Mouse (Mus musculus) kidney, embryonic 14.5 days (tissue): ENCODE results near the gene Fbxw7. TPM values are rescaled to one million over a fixed set of nuclear protein-coding genes. Genes with fewer than 3 reads are reported as not detected.

Experiments
- ATAC-seq: fragments of 200-750 bp; cut with Nextera tagmentation; 2 replicates; pipeline ENCODE4 v1.8.0; 2017; ENCODE audit warnings: moderate number of reproducible peaks, mild to moderate bottlenecking, moderate TSS enrichment, moderate library complexity; ENCODE audit not compliant: low FRiP score, low TSS enrichment
- H3K27ac ChIP-seq: fragments of 300-500 bp; sonication (generic); 2 replicates; pipeline ENCODE4 v1.5.1; 2014; ENCODE audit warnings: low read depth, mild to moderate bottlenecking, low read length, moderate library complexity, mixed read lengths
- H3K27me3 ChIP-seq: fragments of 300-500 bp; sonication (generic); 2 replicates; pipeline ENCODE4 v1.6.1; 2014; ENCODE audit warnings: mild to moderate bottlenecking, low read length; ENCODE audit not compliant: control insufficient read depth, insufficient read depth
- H3K36me3 ChIP-seq: fragments of 300-500 bp; sonication (generic); 2 replicates; pipeline ENCODE4 v1.6.1; 2014; ENCODE audit warnings: low read length, mixed read lengths; ENCODE audit not compliant: control insufficient read depth, insufficient read depth
- H3K4me1 ChIP-seq: fragments of 300-500 bp; sonication (generic); 2 replicates; pipeline ENCODE4 v1.6.1; 2014; ENCODE audit warnings: low read length, mixed read lengths; ENCODE audit not compliant: control insufficient read depth, insufficient read depth
- H3K4me2 ChIP-seq: fragments of 300-500 bp; sonication (generic); replicated peaks from 2 replicates; pipeline ENCODE4 v1.6.1; 2014; ENCODE audit warnings: low read depth, mild to moderate bottlenecking, low read length
- H3K4me3 ChIP-seq: fragments of 300-500 bp; sonication (generic); 2 replicates; pipeline ENCODE4 v1.5.1; 2014; ENCODE audit warnings: mild to moderate bottlenecking, low read length
- H3K9ac ChIP-seq: fragments of 300-500 bp; sonication (generic); 2 replicates; pipeline ENCODE4 v1.6.1; 2014; ENCODE audit warnings: low read depth, mild to moderate bottlenecking, low read length, moderate library complexity
- H3K9me3 ChIP-seq: fragments of 300-500 bp; sonication (generic); 2 replicates; pipeline ENCODE4 v1.6.1; 2016; ENCODE audit warnings: low read length; ENCODE audit not compliant: control insufficient read depth
- WGBS: fragments of 180-500 bp; shearing (Covaris S2); extraction: QIAGEN DNeasy Blood & Tissue Kit; methylation state at CpG from one replicate; pipeline ENCODE4 v1.1.7; 2014; 5-methylcytosine and 5-hydroxymethylcytosine counted together
- polyA plus RNA-seq: library from polyadenylated mRNA; unstranded; fragments of >200 nt; fragmentation: Nextera tagmentation; extraction: Ambion mirVana; gene quantifications from 2 replicates; pipeline ENCODE4 v1.2.1, GENCODE M21; 2014

Fbxw7 gene
- polyA plus RNA-seq, 1 experiment from 2014 or later = 10.1 TPM

- peaks cover 3% of the 10 kb centered on the region; the same call in 1 of the 2 replicates for H3K9me3 ChIP-seq
- no peaks in the 10 kb centered on the region for H3K36me3 ChIP-seq
- no peak overlapping the region for H3K4me2 ChIP-seq
- H3K27ac ChIP-seq = no peak overlapping the region
- H3K4me3 ChIP-seq = no peak overlapping the region
- no peaks in the 10 kb centered on the region for H3K4me1 ChIP-seq
- no peak for ATAC-seq
- no peak overlapping the region for H3K9ac ChIP-seq
- 94% methylated on average over 4 of the region's 4 CpGs for WGBS
- no peaks in the 10 kb centered on the region for H3K27me3 ChIP-seq
Observed at GRCm38 (mm10) chr3:84787914-84788313, 27.2 kb upstream of the Fbxw7 start.

DNA sequence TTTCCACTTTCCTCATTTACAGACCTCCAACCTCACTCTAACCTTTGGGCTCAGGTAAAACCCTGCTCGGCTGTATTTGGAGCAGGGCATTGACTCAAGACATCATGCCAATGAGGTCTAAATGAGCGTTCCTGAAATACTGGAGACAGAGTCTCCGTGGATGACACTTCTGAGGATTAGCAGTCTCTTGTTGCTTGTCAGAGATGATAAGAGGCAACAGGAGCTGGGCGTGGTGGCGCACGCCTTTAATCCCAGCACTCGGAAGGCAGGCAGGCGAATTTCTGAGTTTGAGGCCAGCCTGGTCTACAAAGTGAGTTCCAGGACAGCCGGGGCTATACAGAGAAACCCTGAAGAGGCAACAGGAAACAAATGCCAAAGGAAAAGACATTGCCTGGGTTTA lies 11.0 kb upstream of the Fbxw7 start:
- no peak overlapping the region for H3K4me2 ChIP-seq
- no peaks in the 10 kb centered on the region for H3K4me1 ChIP-seq
- no peak overlapping the region for H3K27ac ChIP-seq
- no peak overlapping the region for H3K4me3 ChIP-seq
- no peaks in the 10 kb centered on the region for H3K36me3 ChIP-seq
- 61% methylated on average over 9 of the region's 9 CpGs for WGBS
- H3K27me3 ChIP-seq = no peaks in the 10 kb centered on the region
- no peak overlapping the region for H3K9ac ChIP-seq
- no peaks in the 10 kb centered on the region for H3K9me3 ChIP-seq
- no peak for ATAC-seq

DNA sequence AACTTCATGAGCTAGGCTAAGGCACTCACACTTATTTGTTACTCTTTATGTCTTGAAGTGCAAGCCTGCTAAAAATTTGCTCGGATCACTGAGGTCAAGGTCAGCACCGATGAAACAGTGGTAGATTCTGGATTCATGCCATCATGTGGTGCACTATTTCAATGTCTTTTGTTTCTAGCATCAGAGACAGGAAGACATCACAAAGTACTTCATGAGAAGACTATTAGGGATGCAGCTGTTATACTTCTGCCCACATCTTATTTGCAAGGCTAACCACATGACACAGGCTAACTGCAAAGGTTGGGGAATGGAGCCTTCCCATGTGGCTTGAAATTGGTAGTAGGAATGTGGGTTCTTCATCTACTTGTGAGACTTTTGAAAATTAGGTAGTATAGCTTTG lies 8.9 kb upstream of the Fbxw7 start:
- H3K27me3 ChIP-seq = no peaks in the 10 kb centered on the region
- no peak overlapping the region for H3K4me2 ChIP-seq
- no peaks in the 10 kb centered on the region for H3K4me1 ChIP-seq
- no peak for ATAC-seq
- H3K27ac ChIP-seq = no peak overlapping the region
- no peak overlapping the region for H3K9ac ChIP-seq
- no peak overlapping the region for H3K4me3 ChIP-seq
- no peaks in the 10 kb centered on the region for H3K9me3 ChIP-seq
- H3K36me3 ChIP-seq = no peaks in the 10 kb centered on the region
- 77% methylated on average over 2 of the region's 2 CpGs for WGBS

GRCm38 (mm10) chr3:84807826-84808225 lies 7.2 kb upstream of the Fbxw7 start:
- WGBS = 63% methylated on average over 3 of the region's 3 CpGs
- H3K9me3 ChIP-seq = no peaks in the 10 kb centered on the region
- no peak overlapping the region for H3K9ac ChIP-seq
- H3K4me3 ChIP-seq = no peak overlapping the region
- no peaks in the 10 kb centered on the region for H3K36me3 ChIP-seq
- H3K4me2 ChIP-seq = no peak overlapping the region
- H3K27me3 ChIP-seq = no peaks in the 10 kb centered on the region
- H3K27ac ChIP-seq = no peak overlapping the region
- no peak for ATAC-seq
- H3K4me1 ChIP-seq = peaks cover under 1% of the 10 kb centered on the region; the same call in 1 of the 2 replicates

- Histone ChIP-seq H3K4me1 (peaks cover 3% of the 10 kb centered on the region), H3K9me3 (no peaks in the 10 kb centered on the region), H3K4me2 (no peak overlapping the region), H3K36me3 (no peaks in the 10 kb centered on the region), H3K4me3 (no peak overlapping the region), H3K27ac (no peak overlapping the region), H3K9ac (no peak overlapping the region), H3K27me3 (no peaks in the 10 kb centered on the region)
- ATAC-seq = no peak
Observed at GRCm38 (mm10) chr3:84808906-84809305, 6.2 kb upstream of the Fbxw7 start.

DNA sequence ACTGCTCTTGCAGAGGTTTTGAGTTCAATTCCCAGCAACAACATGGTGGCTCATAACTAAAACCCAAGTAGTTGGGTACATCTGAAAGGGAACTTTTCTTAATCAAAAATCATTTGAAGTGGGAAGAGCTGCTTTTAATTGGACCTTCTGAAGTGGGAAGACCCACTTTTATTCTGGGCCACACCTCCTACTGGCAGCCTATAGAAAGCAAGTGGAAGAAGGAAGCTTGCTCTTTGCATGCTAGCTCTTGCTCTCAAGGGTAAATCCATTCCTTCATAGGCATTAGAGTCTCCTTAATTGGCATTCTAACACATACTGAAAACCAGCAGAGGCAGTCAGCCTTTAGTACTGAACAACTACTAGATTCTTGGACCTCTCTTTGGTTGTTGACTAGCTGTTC lies 4.3 kb upstream of the Fbxw7 start:
- Histone ChIP-seq H3K9ac (no peak overlapping the region), H3K9me3 (no peaks in the 10 kb centered on the region), H3K36me3 (no peaks in the 10 kb centered on the region), H3K27me3 (no peaks in the 10 kb centered on the region), H3K4me2 (no peak overlapping the region), H3K4me3 (no peak overlapping the region), H3K4me1 (peaks cover 4% of the 10 kb centered on the region), H3K27ac (no peak overlapping the region)
- ATAC-seq = no peak

GRCm38 (mm10) chr3:84813436-84814156 lies 1.5 kb upstream of the Fbxw7 start:
- no peaks in the 10 kb centered on the region for H3K27me3 ChIP-seq
- H3K9ac ChIP-seq = peak overlapping the region; percentile 78
- peak overlapping the region; percentile 82 for H3K4me2 ChIP-seq
- 2% methylated on average over 29 of the region's 29 CpGs for WGBS
- ATAC-seq = no peak; the same call in 1 of the 2 replicates
- peak overlapping the region; percentile 99 for H3K4me3 ChIP-seq
- H3K9me3 ChIP-seq = no peaks in the 10 kb centered on the region
- H3K27ac ChIP-seq = peak overlapping the region; percentile 83
- H3K36me3 ChIP-seq = no peaks in the 10 kb centered on the region
- H3K4me1 ChIP-seq = peaks cover 9% of the 10 kb centered on the region

DNA sequence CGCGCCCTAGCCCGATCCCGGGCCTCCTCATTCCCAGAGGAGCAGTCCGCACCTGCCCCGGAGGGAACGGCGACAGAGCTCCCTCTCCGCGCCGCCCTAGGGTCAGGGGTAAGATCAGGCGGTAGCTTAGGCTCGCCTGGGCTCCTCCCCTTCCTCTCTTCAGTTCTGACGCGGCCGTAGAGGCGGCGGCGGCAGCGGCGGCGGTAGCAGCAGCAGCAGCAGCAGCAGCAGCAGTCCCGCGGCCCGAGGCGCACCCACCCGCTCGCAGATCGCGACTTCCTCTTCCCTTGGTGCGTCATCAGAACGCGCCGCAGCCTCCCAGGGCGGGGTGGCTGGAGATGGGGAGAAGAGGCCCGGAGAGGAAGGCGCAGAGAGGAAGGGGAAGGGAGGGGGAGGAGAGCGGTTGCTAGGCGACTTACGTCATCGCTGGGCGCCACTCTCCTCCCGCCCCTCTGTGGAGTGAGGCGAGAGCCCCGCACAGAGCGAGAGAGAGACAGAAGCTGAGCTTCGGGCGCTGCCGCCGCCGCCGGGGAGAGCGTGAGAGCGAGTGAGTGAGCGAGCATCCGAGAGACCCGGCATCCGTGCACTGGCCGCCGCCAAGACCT lies 809 bp upstream of the Fbxw7 start:
- H3K27me3 ChIP-seq = no peaks in the 10 kb centered on the region
- peak; percentile 99 for ATAC-seq
- peaks cover 9% of the 10 kb centered on the region for H3K4me1 ChIP-seq
- H3K36me3 ChIP-seq = no peaks in the 10 kb centered on the region
- H3K9ac ChIP-seq = peak overlapping the region; percentile 85
- no peaks in the 10 kb centered on the region for H3K9me3 ChIP-seq
- H3K27ac ChIP-seq = peak overlapping the region; percentile 95
- WGBS = 0% methylated on average over 49 of the region's 60 CpGs
- H3K4me3 ChIP-seq = peak overlapping the region; percentile 99
- H3K4me2 ChIP-seq = peak overlapping the region; percentile 99

DNA sequence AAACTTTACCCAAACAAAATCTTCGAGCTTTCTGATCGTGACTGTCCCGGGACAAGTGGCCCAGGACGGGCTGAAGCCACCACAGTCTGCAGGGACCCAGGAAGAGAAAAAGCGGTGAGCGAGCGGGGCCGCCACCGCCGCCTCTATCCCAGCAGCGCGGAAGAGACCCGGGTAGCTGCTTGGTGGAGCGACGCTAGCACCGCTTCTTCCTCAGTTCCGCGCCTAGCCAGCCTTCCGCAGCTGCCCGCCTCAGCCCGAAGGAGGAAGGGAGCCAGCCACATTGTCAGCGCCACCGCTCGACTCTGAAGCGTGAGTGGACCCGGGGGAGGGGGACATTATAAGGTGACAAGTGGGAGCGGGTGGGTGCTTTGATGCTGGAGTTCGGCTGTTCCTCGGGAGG lies 393 bp downstream of the Fbxw7 start:
- WGBS = under 1% methylated on average over 29 of the region's 29 CpGs
- H3K9me3 ChIP-seq = no peaks in the 10 kb centered on the region

More for the DNA sequence above, 393 bp downstream of the Fbxw7 start:
- peak overlapping the region; percentile 85 for H3K9ac ChIP-seq
- H3K4me2 ChIP-seq = peak overlapping the region; percentile 99
- H3K36me3 ChIP-seq = no peaks in the 10 kb centered on the region
- peak overlapping the region; percentile 95; the same call in 1 of the 2 replicates for H3K27ac ChIP-seq
- peak overlapping the region; percentile 99 for H3K4me3 ChIP-seq
- peak; percentile 25; the same call in 1 of the 2 replicates for ATAC-seq
- H3K27me3 ChIP-seq = no peaks in the 10 kb centered on the region
- peaks cover 9% of the 10 kb centered on the region for H3K4me1 ChIP-seq
